Mouse (Mus musculus) spleen, adult 2 months (tissue): ENCODE measurements around the gene Tsen34.

Experiments used
- CTCF ChIP-seq: fragments of 200-500 bp; IDR thresholded peaks from 2 replicates; pipeline ENCODE4 v1.5.1; 2011; ENCODE audit warnings: mild to moderate bottlenecking, inconsistent platforms; ENCODE audit not compliant: insufficient read depth, insufficient read length, insufficient replicate concordance; ENCODE audit errors: extremely low read depth
- POLR2A ChIP-seq: fragments of 200-500 bp; IDR thresholded peaks from 2 replicates; pipeline ENCODE4 v1.6.1; 2011; ENCODE audit warnings: low read depth, low read length, inconsistent platforms

GRCm38 (mm10) chr7:3676371-3676770 is 16.3 kb upstream of the Tsen34 start:
- no peak for TF ChIP-seq POLR2A
- no peak for TF ChIP-seq CTCF
